Mouse (Mus musculus) olfactory bulb, adult 2 months (tissue): ENCODE measurements around the gene Gm28845.

Experiments
- CTCF ChIP-seq: fragments of 200-500 bp; IDR thresholded peaks from 2 replicates; pipeline ENCODE4 v1.5.1; 2012; ENCODE audit warnings: low read depth, mild to moderate bottlenecking, low read length, moderate library complexity; ENCODE audit not compliant: insufficient read depth
- POLR2A ChIP-seq: fragments of 200-500 bp; IDR thresholded peaks from 2 replicates; pipeline ENCODE4 v1.6.1; 2012; ENCODE audit warnings: mild to moderate bottlenecking, low read depth, low read length, moderate library complexity; ENCODE audit not compliant: insufficient read depth

DNA sequence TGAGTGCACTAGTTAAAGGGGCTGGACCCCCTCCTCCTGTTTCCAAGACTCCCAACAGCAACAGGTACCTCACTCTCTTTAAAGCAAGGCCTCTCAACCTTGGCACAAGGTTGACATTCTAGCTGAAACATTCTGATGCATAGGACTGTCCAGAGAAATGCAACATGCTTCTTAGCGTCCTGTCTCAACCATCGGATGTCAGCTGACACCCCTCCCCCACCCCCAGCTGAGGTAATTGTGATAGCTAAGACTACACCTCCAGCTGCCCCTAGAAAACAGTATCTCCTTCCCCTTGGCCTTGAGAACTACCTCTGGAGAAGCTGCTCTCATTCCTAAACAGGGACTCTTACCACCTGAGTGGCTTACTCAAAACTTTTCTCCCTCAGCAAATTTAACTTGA lies 67.2 kb downstream of the Gm28845 start:
- TF ChIP-seq CTCF (no peak), POLR2A (no peak)
